Mouse (Mus musculus): ENCODE data around the gene Cypt14.
"Not testable (repeated sequence)": the region's sequence is repeated elsewhere in the genome, so short reads cannot be mapped to it uniquely, and the experiment has no call there.

Cypt14 gene

DNA sequence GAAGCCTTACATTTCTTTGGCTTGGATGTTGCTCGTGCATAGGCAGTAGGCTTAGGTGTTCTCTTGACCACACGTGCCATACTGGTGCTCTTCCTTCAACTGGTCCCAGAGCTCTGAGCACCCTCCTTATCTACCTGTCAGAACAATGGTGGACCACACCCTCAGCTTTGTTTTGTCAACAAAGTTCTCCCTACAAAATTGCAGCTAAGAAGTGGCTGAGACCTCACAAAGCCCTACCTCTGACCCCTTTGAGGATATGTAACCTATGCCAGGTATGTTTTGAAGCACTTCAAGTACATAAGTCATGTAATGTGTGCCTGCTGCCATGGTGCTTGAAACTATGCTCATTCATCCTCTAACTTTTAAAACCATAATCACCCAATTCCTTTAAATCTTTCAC lies at the start of gene Cypt14:
Gene Cypt14 (minus strand): TSS at position 101 of the 400 bp plus-strand sequence.
- DNase-seq: not testable (repeated sequence)
